Mouse (Mus musculus): ENCODE measurements around the gene Phb.
A peak's percentile ranks its signal among the peaks of the same experiment; 100 is the strongest.
"Not testable (repeated sequence)": the region's sequence is repeated elsewhere in the genome, so short reads cannot be mapped to it uniquely, and the experiment has no call there.

Gene Phb

GRCm38 (mm10) chr11:95657449-95657848 is 9.3 kb upstream of the Phb start:
- DNase-seq = no peak

- no peak for DNase-seq
Measured at GRCm38 (mm10) chr11:95667177-95667576, 420 bp downstream of the Phb start.

- DNase-seq = not testable (repeated sequence)
Measured at GRCm38 (mm10) chr11:95668086-95668485, 1.3 kb downstream of the Phb start.

GRCm38 (mm10) chr11:95675498-95675897 is 8.7 kb downstream of the Phb start:
- DNase-seq = no peak

- DNase-seq = peak; percentile 47
Measured at GRCm38 (mm10) chr11:95676307-95676706, 9.6 kb downstream of the Phb start.

GRCm38 (mm10) chr11:95677925-95678701 is 11.4 kb downstream of the Phb start:
- no peak for DNase-seq

GRCm38 (mm10) chr11:95681995-95682601 is 15.3 kb downstream of the Phb start:
- DNase-seq = no peak

GRCm38 (mm10) chr11:95682946-95683345 is 16.2 kb downstream of the Phb start:
- DNase-seq = no peak

- DNase-seq = peak; percentile 82
Measured at GRCm38 (mm10) chr11:95686031-95686430, 19.3 kb downstream of the Phb start.

GRCm38 (mm10) chr11:95687084-95687656 is 20.4 kb downstream of the Phb start:
- DNase-seq = no peak

- no peak for DNase-seq
Measured at GRCm38 (mm10) chr11:95688515-95688914, 21.8 kb downstream of the Phb start.

GRCm38 (mm10) chr11:95688981-95689380 is 22.2 kb downstream of the Phb start:
- peak; percentile 17 for DNase-seq

- DNase-seq = no peak
Measured at GRCm38 (mm10) chr11:95689544-95689943, 22.8 kb downstream of the Phb start.

- DNase-seq = no peak
Measured at GRCm38 (mm10) chr11:95698541-95698940, 31.8 kb downstream of the Phb start.

- DNase-seq = no peak
Measured at GRCm38 (mm10) chr11:95700778-95701739, 34.3 kb downstream of the Phb start.

- no peak for DNase-seq
Measured at GRCm38 (mm10) chr11:95704032-95704969, 37.5 kb downstream of the Phb start.

GRCm38 (mm10) chr11:95704970-95705330 is 38.2 kb downstream of the Phb start:
- DNase-seq = no peak

GRCm38 (mm10) chr11:95709534-95710040 is 42.8 kb downstream of the Phb start:
- no peak for DNase-seq

GRCm38 (mm10) chr11:95710478-95710877 is 43.7 kb downstream of the Phb start:
- no peak for DNase-seq

- DNase-seq = peak; percentile 30
Measured at GRCm38 (mm10) chr11:95712085-95712562, 45.4 kb downstream of the Phb start.

- DNase-seq = peak; percentile 80
Measured at GRCm38 (mm10) chr11:95712563-95713224, 45.9 kb downstream of the Phb start, which contains the start of gene Zfp652. Zfp652 (plus strand) TSS chr11:95712673.
